Mouse (Mus musculus) neural tube, embryonic 14.5 days (tissue): ENCODE data around the gene Rab25. TPM values are rescaled to one million over a fixed set of nuclear protein-coding genes. Genes with fewer than 3 reads are reported as not detected.

Experiments used
- ATAC-seq: fragments of 200-750 bp; cut with Nextera tagmentation; 2 replicates; pipeline ENCODE4 v1.8.0; 2017; ENCODE audit warnings: low read depth, mild to moderate bottlenecking, moderate TSS enrichment, moderate library complexity
- H3K27ac ChIP-seq: fragments of 300-500 bp; sonication (generic); 2 replicates; pipeline ENCODE4 v1.5.1; 2014; ENCODE audit warnings: low read depth, mild to moderate bottlenecking, control low read depth, low read length, moderate library complexity, mixed read lengths
- H3K27me3 ChIP-seq: fragments of 300-500 bp; sonication (generic); 2 replicates; pipeline ENCODE4 v1.6.1; 2014; ENCODE audit warnings: low read length; ENCODE audit not compliant: control insufficient read depth, insufficient read depth
- H3K36me3 ChIP-seq: fragments of 300-500 bp; sonication (generic); 2 replicates; pipeline ENCODE4 v1.6.1; 2014; ENCODE audit warnings: low read length, mixed read lengths; ENCODE audit not compliant: control insufficient read depth, insufficient read depth
- H3K4me1 ChIP-seq: fragments of 300-500 bp; sonication (generic); 2 replicates; pipeline ENCODE4 v1.6.1; 2014; ENCODE audit warnings: low read length; ENCODE audit not compliant: control insufficient read depth, insufficient read depth
- H3K4me2 ChIP-seq: fragments of 300-500 bp; sonication (generic); 2 replicates; pipeline ENCODE4 v1.6.1; 2014; ENCODE audit warnings: mild to moderate bottlenecking, low read depth, low read length, control low read depth
- H3K4me3 ChIP-seq: fragments of 300-500 bp; sonication (generic); 2 replicates; pipeline ENCODE4 v1.5.1; 2014; ENCODE audit warnings: low read depth, low read length, control low read depth, mixed read lengths
- H3K9ac ChIP-seq: fragments of 300-500 bp; sonication (generic); replicated peaks from 2 replicates; pipeline ENCODE4 v1.6.1; 2014; ENCODE audit warnings: low read depth, mild to moderate bottlenecking, control low read depth, low read length, mixed read lengths
- H3K9me3 ChIP-seq: fragments of 300-500 bp; sonication (generic); 2 replicates; pipeline ENCODE4 v1.6.1; 2016; ENCODE audit warnings: low read length; ENCODE audit not compliant: control insufficient read depth
- WGBS: fragments of 180-500 bp; shearing (Covaris S2); extraction: QIAGEN DNeasy Blood & Tissue Kit; methylation state at CpG from one replicate; pipeline ENCODE4 v1.1.7; 2014; 5-methylcytosine and 5-hydroxymethylcytosine counted together
- polyA plus RNA-seq: library from polyadenylated mRNA; unstranded; fragments of >200 nt; fragmentation: Nextera tagmentation; extraction: Ambion mirVana; gene quantifications from 2 replicates; pipeline ENCODE4 v1.2.1, GENCODE M21; 2014

Rab25 gene
- polyA plus RNA-seq, 1 experiment from 2014 or later = not detected

- Histone ChIP-seq H3K27ac (no peak overlapping the region), H3K4me1 (peaks cover 25% of the 10 kb centered on the region), H3K9me3 (no peaks in the 10 kb centered on the region), H3K36me3 (peaks cover 2% of the 10 kb centered on the region; the same call in 1 of the 2 replicates), H3K9ac (no peak overlapping the region; the same call in 1 of the 2 replicates), H3K4me2 (peak overlapping the region; percentile 86), H3K27me3 (no peaks in the 10 kb centered on the region), H3K4me3 (no peak overlapping the region; the same call in 1 of the 2 replicates)
- ATAC-seq = no peak
- 88% methylated on average over 4 of the region's 4 CpGs for WGBS
These were observed 3.5 kb upstream of the Rab25 start for GRCm38 (mm10) chr3:88551586-88551985.

GRCm38 (mm10) chr3:88546674-88547418 is 1.3 kb downstream of the Rab25 start:
- ATAC-seq = no peak
- Histone ChIP-seq H3K27me3 (no peaks in the 10 kb centered on the region), H3K36me3 (no peaks in the 10 kb centered on the region), H3K4me3 (no peak overlapping the region), H3K4me1 (peaks cover 9% of the 10 kb centered on the region; the same call in 1 of the 2 replicates), H3K9me3 (no peaks in the 10 kb centered on the region), H3K9ac (no peak overlapping the region), H3K27ac (no peak overlapping the region), H3K4me2 (no peak overlapping the region)
- WGBS = 75% methylated on average over 6 of the region's 6 CpGs

- Histone ChIP-seq H3K36me3 (peaks cover 6% of the 10 kb centered on the region; the same call in 1 of the 2 replicates), H3K4me3 (no peak overlapping the region), H3K9me3 (no peaks in the 10 kb centered on the region), H3K27me3 (no peaks in the 10 kb centered on the region), H3K4me2 (no peak overlapping the region), H3K27ac (no peak overlapping the region), H3K4me1 (no peaks in the 10 kb centered on the region), H3K9ac (no peak overlapping the region)
- 67% methylated on average over 20 of the region's 20 CpGs for WGBS
- no peak for ATAC-seq
These were observed 3.0 kb downstream of the Rab25 start for GRCm38 (mm10) chr3:88544955-88545591.

- 43% methylated on average over 5 of the region's 5 CpGs for WGBS
- H3K27ac ChIP-seq = no peak overlapping the region
- no peak overlapping the region for H3K4me2 ChIP-seq
- H3K4me1 ChIP-seq = 0 out of 2 replicates have a peak, but pooled peaks cover under 1% of the 10 kb centered on the region
- H3K9me3 ChIP-seq = no peaks in the 10 kb centered on the region
- ATAC-seq = no peak
- no peaks in the 10 kb centered on the region for H3K27me3 ChIP-seq
- no peak overlapping the region for H3K4me3 ChIP-seq
- no peak overlapping the region for H3K9ac ChIP-seq
- peaks cover 9% of the 10 kb centered on the region; the same call in 1 of the 2 replicates for H3K36me3 ChIP-seq
These were observed 3.6 kb downstream of the Rab25 start for GRCm38 (mm10) chr3:88544514-88544913.

- H3K27ac ChIP-seq = no peak overlapping the region
- peaks cover 12% of the 10 kb centered on the region; the same call in 1 of the 2 replicates for H3K36me3 ChIP-seq
- H3K9ac ChIP-seq = no peak overlapping the region
- H3K9me3 ChIP-seq = no peaks in the 10 kb centered on the region
- no peaks in the 10 kb centered on the region for H3K27me3 ChIP-seq
- H3K4me2 ChIP-seq = no peak overlapping the region
- peaks cover 4% of the 10 kb centered on the region; the same call in 1 of the 2 replicates for H3K4me1 ChIP-seq
- no peak overlapping the region for H3K4me3 ChIP-seq
- no peak for ATAC-seq
- WGBS = 72% methylated on average over 5 of the region's 5 CpGs
These were observed 4.3 kb downstream of the Rab25 start for GRCm38 (mm10) chr3:88543651-88544410.

GRCm38 (mm10) chr3:88543174-88543573 is 4.9 kb downstream of the Rab25 start:
- Histone ChIP-seq H3K27me3 (no peaks in the 10 kb centered on the region), H3K4me2 (no peak overlapping the region), H3K27ac (no peak overlapping the region), H3K4me1 (peaks cover 10% of the 10 kb centered on the region), H3K9me3 (no peaks in the 10 kb centered on the region), H3K9ac (no peak overlapping the region), H3K4me3 (no peak overlapping the region), H3K36me3 (peaks cover 19% of the 10 kb centered on the region; the same call in 1 of the 2 replicates)
- ATAC-seq = no peak
- 85% methylated on average over 8 of the region's 8 CpGs for WGBS

- Histone ChIP-seq H3K9ac (no peak overlapping the region), H3K4me1 (peaks cover 15% of the 10 kb centered on the region), H3K27me3 (no peaks in the 10 kb centered on the region), H3K27ac (no peak overlapping the region), H3K36me3 (peaks cover 26% of the 10 kb centered on the region), H3K4me3 (no peak overlapping the region), H3K4me2 (no peak overlapping the region), H3K9me3 (no peaks in the 10 kb centered on the region)
- ATAC-seq = no peak
- WGBS = 69% methylated on average over 4 of the region's 4 CpGs
These were observed 5.6 kb downstream of the Rab25 start for GRCm38 (mm10) chr3:88542486-88542885.

GRCm38 (mm10) chr3:88541622-88542401 is 6.3 kb downstream of the Rab25 start:
- Histone ChIP-seq H3K9ac (no peak overlapping the region), H3K9me3 (no peaks in the 10 kb centered on the region), H3K27ac (0 out of 2 replicates have a peak overlapping the region, but pooled peaks have one; percentile 30), H3K27me3 (no peaks in the 10 kb centered on the region), H3K4me3 (no peak overlapping the region), H3K4me1 (peaks cover 22% of the 10 kb centered on the region), H3K4me2 (no peak overlapping the region), H3K36me3 (peaks cover 32% of the 10 kb centered on the region)
- 49% methylated on average over 7 of the region's 7 CpGs for WGBS
- ATAC-seq = peak; percentile 36; the same call in 1 of the 2 replicates
